Mouse (Mus musculus): ENCODE results near the gene Arl14ep. TPM values are rescaled to one million over a fixed set of nuclear protein-coding genes. Genes with fewer than 3 reads are reported as not detected.

The Arl14ep gene
- polyA plus RNA-seq (2021; fragmentation: Nextera tagmentation): 41.0 and 47.3 TPM in 2 replicates
- long read RNA-seq, experiment 1, transcript Arl14ep-201 (5 exons, 3,337 nt): major isoform, 24 of 105 reads
- long read RNA-seq, experiment 1, partial matches to known transcripts: 61 of 105 reads
- long read RNA-seq, experiment 1, other reads (novel, unspliced or antisense): 20 of 105 reads
- long read RNA-seq, experiment 2, partial matches to known transcripts: 12 of 69 reads
- long read RNA-seq, experiment 2, other reads (novel, unspliced or antisense): 54 of 69 reads

GRCm38 (mm10) chr2:106973959-106974639, at the start of gene Arl14ep:
Arl14ep (minus strand) TSS chr2:106974424.

Other genes starting within 250 kb of the Arl14ep start
- gene Fshb, start 85.2 kb upstream of the Arl14ep start, polyA plus RNA-seq (2021; fragmentation: Nextera tagmentation): not detected in 2 replicates